8 mouse cellular contexts compared by ENCODE assay signal in genomic region chr4:59381007-59381743, GRCm38 (mm10). TPM values are rescaled to one million over a fixed set of nuclear protein-coding genes. Genes with fewer than 3 reads are reported as not detected.
DNase-seq lines count a peak whose midpoint lies in the region; ATAC-seq and TF ChIP-seq lines count a peak whose summit lies in the region.

No protein-coding gene starts in this region.

- DNase-seq in 3T3-L1 (ENCODE audit: low read depth, low spot score) (peak; percentile 96), Patski (ENCODE audit: low read depth, low spot score) (peak; percentile 68)
- peak; percentile 38 to 72 for DNase-seq in cerebellum, postnatal 4 days (ENCODE audit: low spot score in 2 of 2)
- peak; percentile 72 to 83 for DNase-seq in kidney, postnatal 25 days
- peak; percentile 93 for DNase-seq in lung, postnatal 0 days (ENCODE audit: low spot score)
- peak; percentile 67 for DNase-seq in skeletal muscle tissue, adult 2 months (ENCODE audit: low read depth, low spot score)
- no peak for DNase-seq in thymus, postnatal 36 days

- H3K4me1 ChIP-seq in heart, embryonic 14.5 days (ENCODE audit: control insufficient read depth in 2 of 2, insufficient read depth in 2 of 2, low read length in 2 of 2), result peaks cover 6 to 7% of the 10 kb centered on the region in 2 experiments; a peak in 3 of 4 replicates
- H3K4me1 ChIP-seq in lung, postnatal 0 days (ENCODE audit: insufficient read depth, low read depth, low read length), result peaks cover 4% of the 10 kb centered on the region; the same call in 1 of the 2 replicates

- POLR2A ChIA-PET in Patski (lab: Charles Lee), result interaction anchor here (1.0 kb wide), 1 partner anchor 191 kb away, joined by 3 read pairs; no protein-coding TSS in a partner anchor

- peak; percentile 79 for ATAC-seq in Patski
- ATAC-seq in heart, embryonic 14.5 days (ENCODE audit: insufficient number of reproducible peaks, insufficient read depth, low FRiP score, low read depth), result 0 out of 2 replicates have a peak, but pooled peaks have one; percentile 67
- ATAC-seq in lung, postnatal 0 days, result peak; percentile 88

- no peak overlapping the region for H3K9ac ChIP-seq in heart, embryonic 14.5 days (ENCODE audit: low read length)
- H3K9ac ChIP-seq in lung, postnatal 0 days (replicated peaks; ENCODE audit: low read depth), result no peak overlapping the region

- no peaks in the 10 kb centered on the region for H3K9me3 ChIP-seq in heart, embryonic 14.5 days (ENCODE audit: control insufficient read depth, low read length)
- no peaks in the 10 kb centered on the region for H3K9me3 ChIP-seq in lung, postnatal 0 days (ENCODE audit: low read length)

- CTCF ChIA-PET in Patski (lab: Charles Lee), result interaction anchor here (0.6 to 3.0 kb wide), 31 partner anchors 10 to 490 kb away, joined by 3 to 32 read pairs (median 4); partner anchors contain the start of gene Hsdl2

- WGBS in heart, embryonic 14.5 days, result 69% methylated on average over 13 of the region's 13 CpGs
- 45% methylated on average over 13 of the region's 13 CpGs for WGBS in lung, postnatal 0 days

- TF ChIP-seq CTCF in Patski (IDR thresholded peaks at IDR 0.05), result peak; percentile 94
- TF ChIP-seq CTCF in lung, postnatal 0 days (IDR thresholded peaks at IDR 0.05), result peak; percentile 94

- no peak for TF ChIP-seq EP300 in lung, postnatal 0 days (IDR thresholded peaks at IDR 0.05)

- H3K27ac ChIP-seq in heart, embryonic 14.5 days (replicated peaks in 1 of 2; ENCODE audit: control insufficient read depth in 1 of 2, insufficient read depth in 1 of 2, low read depth in 2 of 2, low read length in 2 of 2), result no peak overlapping the region
- no peak overlapping the region for H3K27ac ChIP-seq in lung, postnatal 0 days (ENCODE audit: low read length)

- no peak overlapping the region for H3K4me3 ChIP-seq in heart, embryonic 14.5 days (ENCODE audit: control insufficient read depth in 1 of 2, insufficient read depth in 1 of 2, low read depth in 1 of 2, low read length in 2 of 2)
- H3K4me3 ChIP-seq in lung, postnatal 0 days (ENCODE audit: low read depth, low read length), result no peak overlapping the region

- in situ Hi-C loops in Patski (cut with MboI; ENCODE audit: low pct_unique_long_range_greater_than_20kb), result loop anchor here (5.0 kb wide), 1 partner anchor 191 kb away; no protein-coding TSS in a partner anchor

- no peaks in the 10 kb centered on the region for H3K36me3 ChIP-seq in heart, embryonic 14.5 days (ENCODE audit: control insufficient read depth, insufficient read depth, low read length)
- no peaks in the 10 kb centered on the region for H3K36me3 ChIP-seq in lung, postnatal 0 days (ENCODE audit: insufficient read depth, low read length)

- H3K4me2 ChIP-seq in heart, embryonic 14.5 days (ENCODE audit: low read length), result no peak overlapping the region
- H3K4me2 ChIP-seq in lung, postnatal 0 days (replicated peaks; ENCODE audit: low read depth, low read length), result no peak overlapping the region

- no peaks in the 10 kb centered on the region for H3K27me3 ChIP-seq in Patski
- H3K27me3 ChIP-seq in heart, embryonic 14.5 days (ENCODE audit: control insufficient read depth, insufficient read depth, low read length), result no peaks in the 10 kb centered on the region
- no peaks in the 10 kb centered on the region for H3K27me3 ChIP-seq in lung, postnatal 0 days (replicated peaks; ENCODE audit: insufficient read depth, low read length)

RNA-seq across cellular contexts. Expression of gene Susd1, which starts 57.3 kb away (rescaled TPM):
- 2.1 TPM for polyA plus RNA-seq in Patski (2021)
- polyA plus RNA-seq in heart, embryonic 14.5 days (2014; fragmentation: Nextera tagmentation; extraction: Ambion mirVana), result 3.6 and 4.4 TPM in 2 replicates
- polyA plus RNA-seq in lung, postnatal 0 days (2015; fragmentation: Nextera tagmentation; extraction: Ambion mirVana), result 1.6 and 2.0 TPM in 2 replicates

Comparison
In these comparisons a context has a peak if more than half of its experiments do, and no peak if none do; other contexts are left out.
1. DNase-seq: peak in 3T3-L1 (single experiment), Patski (single experiment), cerebellum, postnatal 4 days (2 of 2), kidney, postnatal 25 days (2 of 2), lung, postnatal 0 days (single experiment) and skeletal muscle tissue, adult 2 months (single experiment); none in thymus, postnatal 36 days (0 of 2).
2. Peak in every context shown above with its lines, with median percentiles within 50 percentile points of each other: ATAC-seq.